Mouse (Mus musculus) heart, postnatal 0 days (tissue): ENCODE data around the gene Mdh1. TPM values are rescaled to one million over a fixed set of nuclear protein-coding genes. Genes with fewer than 3 reads are reported as not detected.

Experiments used
- ATAC-seq: fragments of 200-750 bp; cut with Nextera tagmentation; 2 replicates; pipeline ENCODE4 v1.8.0; 2017; ENCODE audit warnings: low read depth, moderate number of reproducible peaks, moderate library complexity; ENCODE audit not compliant: insufficient read depth
- DNase-seq: peaks from one replicate; pipeline ENCODE4 v3.0.0-alpha.2; 2016; ENCODE audit warnings: low spot score
- H3K27ac ChIP-seq: fragments of 300-500 bp; sonication (generic); 2 replicates; pipeline ENCODE4 v1.5.1; 2014; ENCODE audit warnings: low read depth, mild to moderate bottlenecking
- H3K27me3 ChIP-seq: fragments of 300-500 bp; sonication (generic); 2 replicates; pipeline ENCODE4 v1.6.1; 2014; ENCODE audit warnings: low read length, mixed read lengths; ENCODE audit not compliant: control insufficient read depth, insufficient read depth
- H3K36me3 ChIP-seq: fragments of 300-500 bp; sonication (generic); replicated peaks from 2 replicates; pipeline ENCODE4 v1.6.1; 2014; ENCODE audit warnings: low read length, mixed read lengths; ENCODE audit not compliant: control insufficient read depth, insufficient read depth
- H3K4me1 ChIP-seq: fragments of 300-500 bp; sonication (generic); 2 replicates; pipeline ENCODE4 v1.6.1; 2014; ENCODE audit warnings: antibody characterized with exemption; ENCODE audit not compliant: control insufficient read depth, insufficient read depth
- H3K4me2 ChIP-seq: fragments of 300-500 bp; sonication (generic); 2 replicates; pipeline ENCODE4 v1.6.1; 2014; ENCODE audit warnings: low read depth, mild to moderate bottlenecking, low read length, moderate library complexity
- H3K4me3 ChIP-seq: fragments of 300-500 bp; sonication (generic); 2 replicates; pipeline ENCODE4 v1.5.1; 2014; ENCODE audit warnings: low read depth, low read length
- H3K9ac ChIP-seq: fragments of 300-500 bp; sonication (generic); replicated peaks from 2 replicates; pipeline ENCODE4 v1.6.1; 2014; ENCODE audit warnings: low read depth, low read length, mixed read lengths
- H3K9me3 ChIP-seq: fragments of 300-500 bp; sonication (generic); replicated peaks from 2 replicates; pipeline ENCODE4 v1.6.1; 2016; ENCODE audit warnings: low read length; ENCODE audit not compliant: control insufficient read depth
- CTCF ChIP-seq: IDR thresholded peaks from 2 replicates; pipeline ENCODE4 v1.5.1; 2016; ENCODE audit warnings: antibody characterized with exemption, control low read depth, low read depth
- EP300 ChIP-seq: IDR thresholded peaks from 2 replicates; pipeline ENCODE4 v1.6.1; 2016; ENCODE audit warnings: antibody characterized with exemption, low read depth
- WGBS: fragments of 180-500 bp; shearing (Covaris S2); extraction: QIAGEN DNeasy Blood & Tissue Kit; methylation state at CpG from one replicate; pipeline ENCODE4 v1.1.7; 2014; 5-methylcytosine and 5-hydroxymethylcytosine counted together
- polyA plus RNA-seq: library from polyadenylated mRNA; unstranded; fragments of >200 nt; fragmentation: Nextera tagmentation; extraction: Ambion mirVana; gene quantifications from 2 replicates; pipeline ENCODE4 v1.2.1, GENCODE M21; 2015
- total RNA-seq: library from RNA; depleted of rRNA; stranded (reverse); fragments of >200 nt; gene quantifications from 2 replicates; pipeline ENCODE4 v1.2.3, GENCODE M21; 2014; ENCODE audit warnings: low replicate concordance

Mdh1 gene
- total and polyA plus RNA-seq, 2 experiments from 2014 or later = 1,252 to 3,016 TPM

DNA sequence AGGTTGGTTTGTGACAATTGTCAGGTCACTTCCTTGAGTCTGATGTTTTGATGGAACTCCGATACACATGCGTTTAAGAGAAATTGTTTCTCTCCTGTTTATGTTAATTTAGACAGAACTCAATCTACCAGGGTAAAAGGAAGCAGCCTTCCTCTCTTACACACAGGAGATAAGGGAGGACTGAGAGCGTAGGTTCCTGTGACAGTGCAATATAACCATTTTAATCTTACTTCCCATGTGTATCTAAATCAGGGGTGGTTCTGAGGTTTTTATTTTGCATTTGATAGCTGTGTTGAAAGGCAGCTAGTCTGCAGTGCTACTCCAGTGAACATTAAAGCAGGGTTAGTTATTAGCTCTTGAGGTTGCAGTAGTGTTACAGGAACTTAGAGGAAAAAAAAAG, 20.1 kb downstream of the Mdh1 start:
- WGBS = 51% methylated on average over 3 of the region's 3 CpGs

GRCm38 (mm10) chr11:21550222-21551173, 21.7 kb downstream of the Mdh1 start:
- DNase-seq = no peak
- Histone ChIP-seq H3K27ac (no peak overlapping the region), H3K9ac (no peak overlapping the region), H3K4me1 (no peaks in the 10 kb centered on the region), H3K9me3 (no peaks in the 10 kb centered on the region), H3K4me2 (no peak overlapping the region), H3K36me3 (no peaks in the 10 kb centered on the region), H3K4me3 (no peak overlapping the region), H3K27me3 (no peaks in the 10 kb centered on the region)
- WGBS = 84% methylated on average over 12 of the region's 12 CpGs
- TF ChIP-seq EP300 (no peak), CTCF (no peak)
- no peak for ATAC-seq

More for the DNA sequence above, 20.1 kb downstream of the Mdh1 start:
- no peak for TF ChIP-seq CTCF
- TF ChIP-seq EP300 = no peak
- Histone ChIP-seq H3K4me3 (no peak overlapping the region), H3K27ac (no peak overlapping the region), H3K36me3 (peaks cover 4% of the 10 kb centered on the region; the same call in 1 of the 2 replicates), H3K27me3 (no peaks in the 10 kb centered on the region), H3K4me1 (no peaks in the 10 kb centered on the region), H3K9ac (no peak overlapping the region), H3K9me3 (no peaks in the 10 kb centered on the region), H3K4me2 (no peak overlapping the region)
- ATAC-seq = no peak
- DNase-seq = no peak

DNA sequence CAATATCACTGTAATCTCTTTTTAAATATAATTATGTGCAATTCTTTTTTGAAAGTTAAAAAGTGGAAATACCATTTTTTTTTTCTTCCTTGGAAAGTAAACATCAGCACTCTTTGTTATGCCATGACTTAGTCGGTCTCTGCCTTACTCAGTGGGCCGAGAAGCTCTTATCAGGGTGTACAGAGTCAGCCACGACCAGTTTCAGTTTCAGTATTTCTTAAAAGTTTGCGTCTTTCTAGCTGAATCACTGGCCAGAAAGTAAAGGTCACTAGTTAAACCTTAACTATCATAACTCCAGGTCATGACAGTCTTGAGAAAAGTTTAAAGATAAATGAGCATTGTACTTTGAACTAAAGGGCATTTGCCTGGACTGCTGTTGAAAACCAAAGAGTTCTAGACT, 22.4 kb downstream of the Mdh1 start:
- TF ChIP-seq CTCF (no peak), EP300 (no peak)
- no peak overlapping the region for H3K9ac ChIP-seq
- H3K36me3 ChIP-seq = no peaks in the 10 kb centered on the region
- no peaks in the 10 kb centered on the region for H3K9me3 ChIP-seq
- H3K4me2 ChIP-seq = no peak overlapping the region
- H3K4me1 ChIP-seq = no peaks in the 10 kb centered on the region
- H3K27ac ChIP-seq = no peak overlapping the region
- ATAC-seq (no peak), DNase-seq (no peak)
- no peaks in the 10 kb centered on the region for H3K27me3 ChIP-seq
- WGBS = 59% methylated on average over 4 of the region's 4 CpGs
- no peak overlapping the region for H3K4me3 ChIP-seq

DNA sequence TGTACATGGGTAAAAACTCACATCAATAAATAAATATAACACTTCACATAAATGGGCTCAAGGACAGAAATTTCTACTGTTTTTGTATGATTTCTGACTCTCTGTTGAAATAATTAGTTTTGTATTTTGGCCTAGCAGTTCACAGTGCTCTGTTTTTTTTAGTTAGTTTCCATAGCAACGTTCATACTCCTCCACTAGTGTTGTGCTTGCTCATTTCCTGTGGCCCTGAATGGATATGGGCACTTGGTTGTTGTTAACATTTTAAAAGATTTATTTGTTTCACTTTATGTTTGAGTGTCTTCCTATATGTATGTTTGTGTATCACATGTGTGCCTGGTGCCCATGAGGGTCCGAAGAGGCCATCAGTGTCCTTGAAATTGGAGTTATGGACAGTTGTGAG, 23.1 kb downstream of the Mdh1 start:
- WGBS = 76% methylated on average over 2 of the region's 2 CpGs
- DNase-seq (no peak), ATAC-seq (no peak)
- H3K9me3 ChIP-seq = no peaks in the 10 kb centered on the region
- no peaks in the 10 kb centered on the region for H3K4me1 ChIP-seq
- H3K27me3 ChIP-seq = no peaks in the 10 kb centered on the region
- no peak overlapping the region for H3K27ac ChIP-seq
- H3K4me2 ChIP-seq = no peak overlapping the region
- TF ChIP-seq EP300 (no peak), CTCF (no peak)
- H3K4me3 ChIP-seq = no peak overlapping the region
- no peaks in the 10 kb centered on the region for H3K36me3 ChIP-seq
- no peak overlapping the region for H3K9ac ChIP-seq

DNA sequence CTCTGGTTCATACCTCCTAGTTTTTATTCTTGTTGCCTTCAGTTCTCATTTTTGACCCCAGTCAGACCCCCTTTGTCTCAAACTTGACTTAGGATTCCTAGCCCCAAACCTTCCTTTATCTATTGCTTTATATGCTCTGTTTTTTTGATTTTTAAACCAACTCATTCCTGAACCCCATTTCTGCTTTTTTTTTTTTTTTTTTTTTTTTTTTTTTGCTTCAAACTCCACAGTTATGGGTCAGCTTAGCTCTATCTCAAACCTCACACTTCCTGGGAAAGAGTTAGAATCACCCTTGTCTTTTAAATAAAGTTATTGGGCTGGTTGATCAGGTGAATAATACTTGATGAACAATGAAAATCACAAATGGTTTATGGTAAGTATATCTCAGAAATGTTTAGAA, 24.6 kb downstream of the Mdh1 start:
- Histone ChIP-seq H3K27ac (no peak overlapping the region), H3K4me2 (no peak overlapping the region), H3K4me3 (no peak overlapping the region), H3K9me3 (no peaks in the 10 kb centered on the region), H3K9ac (no peak overlapping the region), H3K4me1 (no peaks in the 10 kb centered on the region), H3K27me3 (no peaks in the 10 kb centered on the region), H3K36me3 (no peaks in the 10 kb centered on the region)
- no peak for DNase-seq
- no peak for ATAC-seq
- TF ChIP-seq EP300 (no peak), CTCF (no peak)

- WGBS = 36% methylated on average over 1 of the region's 1 CpGs
- H3K27ac ChIP-seq = no peak overlapping the region
- no peak for TF ChIP-seq EP300
- no peak for TF ChIP-seq CTCF
These were observed 25.5 kb downstream of the Mdh1 start for GRCm38 (mm10) chr11:21546671-21547070.

More at GRCm38 (mm10) chr11:21546671-21547070, 25.5 kb downstream of the Mdh1 start:
- DNase-seq (no peak), ATAC-seq (no peak)
- H3K4me2 ChIP-seq = no peak overlapping the region
- no peak overlapping the region for H3K4me3 ChIP-seq
- no peak overlapping the region for H3K9ac ChIP-seq
- no peaks in the 10 kb centered on the region for H3K36me3 ChIP-seq
- no peaks in the 10 kb centered on the region for H3K9me3 ChIP-seq
- no peaks in the 10 kb centered on the region for H3K27me3 ChIP-seq
- no peaks in the 10 kb centered on the region for H3K4me1 ChIP-seq
